Mouse (Mus musculus): ENCODE results near the gene Ltb4r2. TPM values are rescaled to one million over a fixed set of nuclear protein-coding genes. Genes with fewer than 3 reads are reported as not detected.

Gene Ltb4r2
- polyA plus RNA-seq, 2 experiments: 0.44 to 0.74 TPM

DNA sequence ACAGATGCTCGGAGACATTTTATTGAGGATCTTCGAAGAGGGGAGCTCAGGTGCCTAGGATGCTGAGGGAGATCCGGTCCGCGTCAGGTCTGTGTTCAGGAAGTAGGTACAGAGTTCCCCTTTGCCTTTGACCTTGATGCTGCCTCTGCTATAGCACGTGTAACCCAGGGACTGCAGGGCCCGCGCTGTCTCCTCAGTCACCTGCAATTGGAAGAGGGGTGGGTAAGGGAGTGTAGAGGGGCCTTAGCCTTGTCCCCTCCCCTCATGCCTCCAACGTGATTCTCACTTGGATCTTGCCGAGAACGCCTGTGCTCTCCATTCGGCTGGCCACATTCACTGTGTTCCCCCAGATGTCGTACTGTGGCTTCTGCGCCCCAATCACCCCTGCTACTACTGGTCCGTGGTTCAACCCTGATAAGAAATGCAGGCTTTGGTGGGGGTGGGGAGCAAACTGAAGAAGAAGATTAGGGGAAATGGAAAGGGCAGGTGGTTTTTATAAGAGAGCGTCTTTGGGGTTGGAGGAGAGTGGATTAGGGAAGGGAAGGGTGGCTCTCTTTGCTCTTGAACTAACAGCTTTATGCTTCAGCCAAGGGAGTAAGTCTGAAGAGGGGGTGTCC is 8.0 kb downstream of the Ltb4r2 start:
- DNase-seq (ENCODE audit: low spot score): no peak
- peaks cover 6% of the 10 kb centered on the region; the same call in 1 of the 2 replicates for H3K36me3 ChIP-seq (ENCODE audit: control insufficient read depth, insufficient read depth, low read length)
- ATAC-seq (ENCODE audit: low FRiP score, low read depth): no peak
- TF ChIP-seq POLR2A (IDR thresholded peaks at IDR 0.05; ENCODE audit: borderline replicate concordance, extremely low read depth, insufficient read depth, insufficient read length): no peak
- H3K4me1 ChIP-seq (ENCODE audit: control insufficient read depth, insufficient read depth, low read length): no peaks in the 10 kb centered on the region; the same call in 1 of the 2 replicates
- H3K9ac ChIP-seq (ENCODE audit: low read depth, low read length, severe bottlenecking): no peak overlapping the region
- no peak overlapping the region for H3K27ac ChIP-seq (replicated peaks; ENCODE audit: low read depth, low read length)
- no peaks in the 10 kb centered on the region for H3K9me3 ChIP-seq (ENCODE audit: control insufficient read depth, low read length)
- no peak overlapping the region for H3K4me2 ChIP-seq (replicated peaks; ENCODE audit: low read depth, low read length, severe bottlenecking)
- H3K27me3 ChIP-seq (ENCODE audit: control insufficient read depth, insufficient read depth, low read length): peaks cover 12% of the 10 kb centered on the region
- 75% methylated on average over 16 of the region's 16 CpGs for WGBS
- no peak overlapping the region for H3K4me3 ChIP-seq (replicated peaks; ENCODE audit: low read length)

DNA sequence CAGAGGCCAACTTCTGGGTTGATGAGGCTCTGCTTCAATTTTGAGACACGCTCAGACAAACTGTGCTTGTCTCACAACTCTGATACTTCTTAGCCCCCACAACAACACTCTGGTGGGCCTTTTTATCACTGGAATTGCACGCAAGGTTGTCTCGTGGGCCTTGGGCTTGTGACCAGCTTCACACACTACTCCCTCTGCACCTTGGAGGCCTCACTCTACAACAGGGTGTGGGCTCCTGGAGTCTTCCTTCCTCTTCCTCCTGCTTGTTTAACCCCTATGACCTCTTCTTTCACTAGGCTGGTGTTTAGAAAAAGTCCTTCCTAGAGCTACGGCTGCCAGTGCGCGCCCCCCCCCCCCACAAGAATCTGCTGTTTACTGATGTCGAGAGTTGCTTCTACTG is 15.5 kb downstream of the Ltb4r2 start:
- no peak overlapping the region for H3K9ac ChIP-seq (ENCODE audit: low read depth, low read length, severe bottlenecking)
- peaks cover 4% of the 10 kb centered on the region for H3K4me1 ChIP-seq (ENCODE audit: control insufficient read depth, insufficient read depth, low read length)
- no peak overlapping the region for H3K4me2 ChIP-seq (replicated peaks; ENCODE audit: low read depth, low read length, severe bottlenecking)
- H3K27ac ChIP-seq (replicated peaks; ENCODE audit: low read depth, low read length): no peak overlapping the region
- 76% methylated on average over 7 of the region's 7 CpGs for WGBS
- ATAC-seq (ENCODE audit: low FRiP score, low read depth) (no peak), DNase-seq (ENCODE audit: low spot score) (no peak)
- no peaks in the 10 kb centered on the region for H3K9me3 ChIP-seq (ENCODE audit: control insufficient read depth, low read length)
- H3K4me3 ChIP-seq (replicated peaks; ENCODE audit: low read length): no peak overlapping the region
- H3K27me3 ChIP-seq (ENCODE audit: control insufficient read depth, insufficient read depth, low read length): no peaks in the 10 kb centered on the region
- H3K36me3 ChIP-seq (ENCODE audit: control insufficient read depth, insufficient read depth, low read length): peaks cover 25% of the 10 kb centered on the region; the same call in 1 of the 2 replicates
- TF ChIP-seq POLR2A (IDR thresholded peaks at IDR 0.05; ENCODE audit: borderline replicate concordance, extremely low read depth, insufficient read depth, insufficient read length): no peak

DNA sequence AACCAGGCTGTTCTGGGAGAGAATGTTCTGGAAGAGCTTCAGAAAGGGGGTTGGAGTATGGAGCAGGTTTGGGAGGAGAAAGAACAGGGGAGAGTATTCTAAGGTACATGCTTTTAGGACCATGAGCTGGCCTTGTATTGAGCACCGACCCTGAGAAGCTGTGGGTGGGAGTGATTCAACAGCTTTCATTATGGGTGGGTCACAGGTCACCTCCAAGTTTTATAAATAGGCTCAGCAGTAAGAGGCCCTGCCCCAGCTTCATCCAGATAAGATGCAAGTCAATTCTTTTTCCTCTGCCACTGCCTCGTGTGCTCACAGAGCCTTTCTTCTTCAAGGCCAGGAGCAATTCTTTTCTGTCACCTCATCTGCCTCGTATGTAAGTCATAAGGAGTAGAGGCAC is 15.9 kb downstream of the Ltb4r2 start:
- Histone ChIP-seq H3K4me2 (replicated peaks; ENCODE audit: low read depth, low read length, severe bottlenecking) (no peak overlapping the region), H3K9me3 (ENCODE audit: control insufficient read depth, low read length) (no peaks in the 10 kb centered on the region), H3K4me3 (replicated peaks; ENCODE audit: low read length) (no peak overlapping the region), H3K9ac (ENCODE audit: low read depth, low read length, severe bottlenecking) (no peak overlapping the region), H3K36me3 (ENCODE audit: control insufficient read depth, insufficient read depth, low read length) (peaks cover 22% of the 10 kb centered on the region; the same call in 1 of the 2 replicates), H3K27me3 (ENCODE audit: control insufficient read depth, insufficient read depth, low read length) (no peaks in the 10 kb centered on the region), H3K4me1 (ENCODE audit: control insufficient read depth, insufficient read depth, low read length) (peaks cover 8% of the 10 kb centered on the region), H3K27ac (replicated peaks; ENCODE audit: low read depth, low read length) (no peak overlapping the region)
- no peak for ATAC-seq (ENCODE audit: low FRiP score, low read depth)
- WGBS: 37% methylated on average over 3 of the region's 3 CpGs
- DNase-seq (ENCODE audit: low spot score): no peak
- no peak for TF ChIP-seq POLR2A (IDR thresholded peaks at IDR 0.05; ENCODE audit: borderline replicate concordance, extremely low read depth, insufficient read depth, insufficient read length)

DNA sequence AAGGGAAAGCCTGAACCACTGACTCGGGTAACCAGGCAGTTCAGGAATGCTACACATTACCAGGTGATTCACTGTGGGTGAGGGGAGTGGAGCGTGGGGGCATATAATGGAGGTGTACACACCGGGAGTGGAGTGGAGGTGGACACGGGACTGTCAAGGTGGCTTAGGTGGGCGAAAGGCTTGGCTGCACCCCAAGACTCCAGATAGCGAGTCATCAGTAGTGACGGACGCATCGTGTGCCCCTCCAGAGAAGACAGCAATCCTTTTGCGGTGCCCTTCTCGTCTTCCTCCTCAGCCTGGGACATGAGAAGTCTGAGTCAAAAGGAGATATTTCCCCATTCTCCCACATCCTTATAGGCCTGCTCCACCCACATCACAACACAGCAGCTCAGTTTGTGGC is 16.6 kb downstream of the Ltb4r2 start:
- no peak overlapping the region for H3K9ac ChIP-seq (ENCODE audit: low read depth, low read length, severe bottlenecking)
- no peak overlapping the region for H3K27ac ChIP-seq (replicated peaks; ENCODE audit: low read depth, low read length)
- DNase-seq (ENCODE audit: low spot score) (no peak), ATAC-seq (ENCODE audit: low FRiP score, low read depth) (no peak)
- peaks cover 21% of the 10 kb centered on the region; the same call in 1 of the 2 replicates for H3K36me3 ChIP-seq (ENCODE audit: control insufficient read depth, insufficient read depth, low read length)
- H3K9me3 ChIP-seq (ENCODE audit: control insufficient read depth, low read length): no peaks in the 10 kb centered on the region
- no peak overlapping the region for H3K4me3 ChIP-seq (replicated peaks; ENCODE audit: low read length)
- 92% methylated on average over 11 of the region's 11 CpGs for WGBS
- no peak overlapping the region for H3K4me2 ChIP-seq (replicated peaks; ENCODE audit: low read depth, low read length, severe bottlenecking)
- H3K27me3 ChIP-seq (ENCODE audit: control insufficient read depth, insufficient read depth, low read length): no peaks in the 10 kb centered on the region
- TF ChIP-seq POLR2A (IDR thresholded peaks at IDR 0.05; ENCODE audit: borderline replicate concordance, extremely low read depth, insufficient read depth, insufficient read length): no peak
- peaks cover 14% of the 10 kb centered on the region for H3K4me1 ChIP-seq (ENCODE audit: control insufficient read depth, insufficient read depth, low read length)

DNA sequence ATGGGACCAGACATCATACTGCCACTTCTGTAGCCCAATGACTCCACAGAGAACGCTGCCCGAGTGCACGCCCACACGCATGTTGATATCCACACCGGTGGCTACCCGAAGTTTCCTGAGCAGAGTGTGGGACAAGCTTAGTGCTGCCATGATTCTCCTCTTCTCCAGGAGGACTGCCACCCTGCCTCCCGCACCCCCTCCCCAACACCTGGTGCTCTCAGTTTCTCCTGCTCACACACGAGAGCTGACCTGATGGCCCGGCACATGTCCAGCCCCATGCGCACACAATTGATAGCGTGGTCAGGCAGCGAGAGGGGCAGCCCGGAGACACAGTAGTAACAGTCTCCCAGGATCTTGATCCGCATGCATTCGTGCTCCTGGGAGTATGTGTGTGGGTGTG is 17.5 kb downstream of the Ltb4r2 start:
- Histone ChIP-seq H3K9ac (ENCODE audit: low read depth, low read length, severe bottlenecking) (no peak overlapping the region), H3K4me3 (replicated peaks; ENCODE audit: low read length) (no peak overlapping the region), H3K27me3 (ENCODE audit: control insufficient read depth, insufficient read depth, low read length) (no peaks in the 10 kb centered on the region), H3K36me3 (ENCODE audit: control insufficient read depth, insufficient read depth, low read length) (peaks cover 21% of the 10 kb centered on the region; the same call in 1 of the 2 replicates), H3K9me3 (ENCODE audit: control insufficient read depth, low read length) (no peaks in the 10 kb centered on the region), H3K4me1 (ENCODE audit: control insufficient read depth, insufficient read depth, low read length) (peaks cover 15% of the 10 kb centered on the region), H3K4me2 (replicated peaks; ENCODE audit: low read depth, low read length, severe bottlenecking) (no peak overlapping the region), H3K27ac (replicated peaks; ENCODE audit: low read depth, low read length) (no peak overlapping the region)
- WGBS: 90% methylated on average over 15 of the region's 15 CpGs
- no peak for TF ChIP-seq POLR2A (IDR thresholded peaks at IDR 0.05; ENCODE audit: borderline replicate concordance, extremely low read depth, insufficient read depth, insufficient read length)
- DNase-seq (ENCODE audit: low spot score): no peak
- ATAC-seq (ENCODE audit: low FRiP score, low read depth): no peak
